Mouse (Mus musculus) kidney, adult 2 months (tissue): Measurements from ENCODE around the gene Casp6. TPM values are rescaled to one million over a fixed set of nuclear protein-coding genes. Genes with fewer than 3 reads are reported as not detected.
A peak's percentile ranks its signal among the peaks of the same experiment; 100 is the strongest.

ENCODE experiments used
- DNase-seq: peaks from one replicate; pipeline ENCODE4 v3.0.0; 2021
- H3K27ac ChIP-seq: fragments of 200-500 bp; 2 replicates; pipeline ENCODE4 v1.5.1; 2012; ENCODE audit warnings: low read depth, low read length, control low read depth, inconsistent platforms; ENCODE audit not compliant: insufficient read depth
- H3K27me3 ChIP-seq: fragments of 200-500 bp; replicated peaks from 2 replicates; pipeline ENCODE4 v1.6.1; 2012; ENCODE audit warnings: mild to moderate bottlenecking, moderate library complexity, low read length, inconsistent platforms; ENCODE audit not compliant: control insufficient read depth, insufficient read depth
- H3K36me3 ChIP-seq: fragments of 200-500 bp; 2 replicates; pipeline ENCODE4 v1.6.1; 2012; ENCODE audit warnings: mild to moderate bottlenecking, moderate library complexity, low read length, inconsistent platforms; ENCODE audit not compliant: control insufficient read depth, insufficient read depth
- H3K4me1 ChIP-seq: fragments of 200-500 bp; 2 replicates; pipeline ENCODE4 v1.6.1; 2011; ENCODE audit warnings: low read length; ENCODE audit not compliant: control insufficient read depth, insufficient read depth
- H3K4me3 ChIP-seq: fragments of 200-500 bp; 2 replicates; pipeline ENCODE4 v1.5.1; 2011; ENCODE audit warnings: mild to moderate bottlenecking, low read depth, low read length, control low read depth; ENCODE audit not compliant: insufficient read depth
- CTCF ChIP-seq: fragments of 200-500 bp; conservative IDR thresholded peaks from 2 replicates; pipeline ENCODE4 v1.5.1; 2011; ENCODE audit warnings: low read depth, mild to moderate bottlenecking, control low read depth, low read length, moderate library complexity, mixed read lengths; ENCODE audit not compliant: insufficient read depth, insufficient read length
- POLR2A ChIP-seq: fragments of 200-500 bp; IDR thresholded peaks from one replicate; pipeline ENCODE4 v1.6.1; 2011; ENCODE audit warnings: low read depth, low read length, control low read depth
- WGBS: fragments of 180-500 bp; shearing (Covaris S2); methylation state at CpG from one replicate; pipeline ENCODE4 v1.1.7; 2018; 5-methylcytosine and 5-hydroxymethylcytosine counted together
- polyA plus RNA-seq: library from polyadenylated mRNA; depleted of rRNA; stranded (reverse); fragments of >200 nt; gene quantifications from 2 replicates; pipeline ENCODE4 v1.2.3, GENCODE M21; 2012; rRNA removed

The Casp6 gene
- polyA plus RNA-seq, 1 experiment: 48.8 TPM

DNA sequence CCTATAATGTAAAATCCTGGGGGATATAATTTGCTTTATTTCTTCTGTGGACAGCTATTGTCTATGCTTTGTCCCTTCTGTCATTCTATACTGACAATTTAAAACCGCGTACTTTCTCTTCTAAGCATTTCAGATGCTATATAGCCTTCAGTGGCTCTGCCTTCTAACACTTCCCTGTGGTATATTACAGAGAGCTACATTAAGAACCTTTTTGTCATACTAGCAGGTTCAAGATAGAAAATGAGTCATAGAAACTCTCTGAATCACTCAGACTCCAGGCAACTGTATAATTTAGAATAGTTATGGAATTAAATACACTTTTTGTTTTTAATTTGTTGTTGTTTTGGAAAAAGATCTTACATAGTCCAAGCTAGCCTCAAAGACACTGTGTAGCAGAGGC, 39.6 kb downstream of the Casp6 start:
- Histone ChIP-seq H3K27ac (no peak overlapping the region), H3K36me3 (no peaks in the 10 kb centered on the region), H3K4me1 (no peaks in the 10 kb centered on the region), H3K4me3 (no peak overlapping the region), H3K27me3 (no peaks in the 10 kb centered on the region)
- TF ChIP-seq CTCF (no peak), POLR2A (no peak)
- WGBS: 93% methylated on average over 2 of the region's 2 CpGs
- no peak for DNase-seq

DNA sequence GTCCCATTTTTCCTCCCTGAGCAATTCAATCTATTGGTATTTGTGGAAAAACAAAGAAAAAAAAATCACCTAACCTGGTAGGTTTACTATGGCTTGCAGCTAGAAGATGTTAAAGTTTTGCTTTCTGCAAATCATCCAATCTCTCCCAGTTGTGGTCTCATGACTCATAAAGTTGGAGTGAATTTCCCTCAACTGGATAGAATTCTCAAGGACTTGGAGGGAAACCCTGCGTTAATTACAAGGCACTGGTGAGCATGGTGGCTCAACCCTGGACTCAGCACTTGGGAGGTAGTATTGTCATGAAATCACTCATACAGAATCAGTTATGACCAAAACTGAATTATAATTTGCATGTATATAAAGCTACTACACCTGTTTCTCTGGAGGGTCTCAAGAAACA, 40.1 kb downstream of the Casp6 start:
- TF ChIP-seq CTCF (no peak), POLR2A (no peak)
- Histone ChIP-seq H3K4me3 (no peak overlapping the region), H3K27me3 (no peaks in the 10 kb centered on the region), H3K27ac (no peak overlapping the region), H3K36me3 (no peaks in the 10 kb centered on the region), H3K4me1 (no peaks in the 10 kb centered on the region)
- 98% methylated on average over 1 of the region's 1 CpGs for WGBS
- DNase-seq: no peak

DNA sequence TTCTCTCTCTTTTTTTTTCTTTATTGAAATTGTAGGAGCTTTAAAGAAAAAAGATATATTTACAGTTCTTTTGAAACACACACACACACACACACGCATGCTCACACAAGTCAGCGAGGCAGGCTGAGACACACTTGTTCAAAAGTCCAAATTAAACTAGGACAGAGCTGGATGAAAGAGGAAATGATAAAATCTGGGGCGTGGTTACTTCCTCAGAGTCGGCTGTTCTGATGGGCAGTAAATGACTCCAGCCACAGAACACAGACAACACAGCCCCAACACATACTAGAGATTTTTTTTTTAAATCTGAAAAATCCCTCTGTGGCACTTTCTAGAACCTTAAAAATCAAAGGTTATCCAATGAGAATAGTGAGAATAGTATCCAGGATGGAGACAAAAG, 42.6 kb downstream of the Casp6 start:
- no peaks in the 10 kb centered on the region for H3K36me3 ChIP-seq
- 57% methylated on average over 4 of the region's 4 CpGs for WGBS
- H3K4me3 ChIP-seq: no peak overlapping the region
- no peak for TF ChIP-seq CTCF
- no peak for TF ChIP-seq POLR2A
- no peak for DNase-seq
- H3K27me3 ChIP-seq: no peaks in the 10 kb centered on the region
- no peak overlapping the region for H3K27ac ChIP-seq
- H3K4me1 ChIP-seq: no peaks in the 10 kb centered on the region

DNA sequence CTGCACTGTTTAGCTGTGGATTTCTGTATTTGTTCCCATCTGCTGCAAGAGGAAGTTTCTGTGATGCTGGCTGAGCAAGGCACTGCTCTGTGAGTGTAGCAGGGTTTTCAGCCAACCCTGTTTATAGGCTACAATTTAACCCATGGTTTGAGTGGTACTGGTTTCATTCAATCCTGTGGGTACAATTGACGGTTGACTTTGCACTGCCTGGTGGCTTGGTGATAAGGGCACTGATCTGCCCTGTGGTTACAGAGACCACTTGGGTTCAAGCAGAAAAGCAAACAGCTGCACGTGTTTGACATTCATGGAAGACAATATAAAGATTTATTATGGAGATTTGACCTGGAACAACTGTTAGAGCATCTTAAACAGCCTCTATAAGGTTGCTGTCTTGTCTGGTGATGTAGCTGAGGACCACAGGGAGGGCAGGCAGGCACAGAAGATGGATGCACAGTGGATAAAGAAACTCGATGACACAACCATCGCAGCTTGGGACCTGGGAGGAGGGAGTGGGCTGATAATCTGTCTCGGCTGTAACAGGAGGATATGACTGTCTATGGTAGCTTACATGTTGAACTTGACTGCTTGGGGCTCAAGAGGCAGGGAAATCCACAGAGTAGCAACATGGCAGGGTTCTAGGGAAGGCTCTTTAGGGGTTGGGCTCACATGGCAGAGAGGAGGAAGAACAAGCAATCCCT, 45.1 kb downstream of the Casp6 start:
- TF ChIP-seq CTCF: no peak
- no peak for TF ChIP-seq POLR2A
- WGBS: 47% methylated on average over 5 of the region's 5 CpGs
- Histone ChIP-seq H3K27me3 (no peaks in the 10 kb centered on the region), H3K27ac (no peak overlapping the region), H3K4me3 (no peak overlapping the region), H3K36me3 (no peaks in the 10 kb centered on the region), H3K4me1 (no peaks in the 10 kb centered on the region)
- no peak for DNase-seq

DNA sequence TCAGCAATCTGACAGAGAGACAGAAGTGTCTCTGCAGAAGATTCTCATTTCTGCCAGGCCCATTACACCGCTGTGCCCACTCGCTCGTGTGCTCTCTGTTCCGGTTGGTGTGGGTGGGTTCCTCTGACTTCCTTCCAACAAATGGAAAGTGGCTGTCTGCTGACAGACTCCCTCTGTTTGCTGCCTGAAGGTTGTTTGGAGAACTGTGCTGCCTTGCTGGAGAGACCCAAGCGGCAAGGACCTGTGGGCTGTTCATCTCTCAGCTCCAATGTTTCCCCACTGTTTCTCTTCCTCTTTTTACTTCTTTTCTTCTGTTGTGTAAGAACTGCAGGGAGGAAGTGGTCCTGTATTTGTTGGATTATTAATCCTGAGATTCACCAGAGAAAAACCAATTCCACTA, 47.1 kb downstream of the Casp6 start:
- Histone ChIP-seq H3K27ac (no peak overlapping the region), H3K4me3 (no peak overlapping the region), H3K4me1 (no peaks in the 10 kb centered on the region), H3K36me3 (no peaks in the 10 kb centered on the region), H3K27me3 (no peaks in the 10 kb centered on the region)
- 81% methylated on average over 5 of the region's 5 CpGs for WGBS
- TF ChIP-seq CTCF (no peak), POLR2A (no peak)
- DNase-seq: peak; percentile 25

DNA sequence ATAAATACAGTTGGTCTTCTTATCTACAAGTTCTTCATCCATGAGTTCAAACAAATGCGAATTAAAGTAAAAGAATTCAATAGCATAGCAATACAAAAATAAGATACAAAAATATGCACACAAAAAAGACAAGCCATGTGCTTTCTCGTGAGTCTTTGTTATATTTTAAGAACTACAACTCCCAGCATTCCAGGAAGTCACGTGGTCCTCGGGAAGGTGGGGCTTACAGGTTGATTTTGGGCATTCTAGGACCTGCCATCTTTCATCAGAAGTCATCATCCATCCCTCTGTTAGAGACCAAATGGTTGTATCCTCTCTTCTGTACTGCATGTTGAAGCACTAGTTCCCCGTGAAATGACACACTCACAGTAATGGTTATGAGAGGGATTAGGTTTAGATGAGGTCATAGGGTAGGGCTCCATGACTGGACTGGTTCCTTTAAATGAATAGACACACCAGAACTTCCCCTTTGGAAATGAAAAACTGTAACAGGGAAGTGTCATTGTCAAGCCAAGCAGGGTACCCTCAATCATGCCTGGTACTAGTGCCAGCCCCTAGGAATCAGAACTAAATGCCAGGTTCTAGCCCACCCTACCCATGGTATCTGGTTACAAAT, 48.0 kb downstream of the Casp6 start:
- Histone ChIP-seq H3K4me3 (no peak overlapping the region), H3K27ac (no peak overlapping the region), H3K36me3 (no peaks in the 10 kb centered on the region), H3K4me1 (no peaks in the 10 kb centered on the region), H3K27me3 (no peaks in the 10 kb centered on the region)
- no peak for DNase-seq
- WGBS: 86% methylated on average over 5 of the region's 5 CpGs
- TF ChIP-seq POLR2A: no peak
- no peak for TF ChIP-seq CTCF

GRCm38 (mm10) chr3:129953296-129953695, 52.1 kb downstream of the Casp6 start:
- WGBS: 93% methylated on average over 4 of the region's 4 CpGs
- no peak for DNase-seq
- Histone ChIP-seq H3K27me3 (no peaks in the 10 kb centered on the region), H3K27ac (no peak overlapping the region), H3K36me3 (no peaks in the 10 kb centered on the region), H3K4me3 (no peak overlapping the region), H3K4me1 (no peaks in the 10 kb centered on the region)
- TF ChIP-seq CTCF: no peak
- TF ChIP-seq POLR2A: no peak

DNA sequence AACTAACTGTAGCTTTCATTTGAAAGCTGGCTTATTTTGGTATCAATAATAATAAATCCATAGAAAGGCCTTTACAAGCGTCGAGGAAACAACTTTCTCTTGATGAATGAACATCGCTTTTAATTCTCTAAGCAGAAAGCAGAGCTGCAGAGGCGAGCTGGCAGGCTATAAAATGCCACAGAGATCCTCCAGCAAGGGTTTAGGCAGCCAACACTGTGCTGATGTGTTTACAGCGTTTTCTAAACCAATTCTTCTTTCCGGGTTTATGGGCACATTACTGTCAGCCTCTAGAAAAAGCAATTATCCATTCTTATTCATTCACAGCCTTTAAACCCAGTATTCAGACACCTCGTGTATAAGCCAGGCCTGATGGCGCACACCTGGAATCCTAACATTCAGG, 61.3 kb downstream of the Casp6 start:
- WGBS: 66% methylated on average over 8 of the region's 8 CpGs
- no peaks in the 10 kb centered on the region for H3K36me3 ChIP-seq
- no peak for DNase-seq

More for the DNA sequence above, 61.3 kb downstream of the Casp6 start:
- TF ChIP-seq POLR2A (no peak), CTCF (no peak)
- no peak overlapping the region for H3K4me3 ChIP-seq
- no peak overlapping the region for H3K27ac ChIP-seq
- no peaks in the 10 kb centered on the region for H3K27me3 ChIP-seq
- H3K4me1 ChIP-seq: no peaks in the 10 kb centered on the region

Other genes with a start within 250 kb of the Casp6 start
- 917 and 1,191 TPM in 2 replicates for gene Egf, start 146.1 kb upstream of the Casp6 start, polyA plus RNA-seq
- 0.16 and 0.33 TPM in 2 replicates for gene Lrit3, start 97.4 kb upstream of the Casp6 start, polyA plus RNA-seq
- gene Rrh, start 78.8 kb upstream of the Casp6 start, polyA plus RNA-seq: not detected in 2 replicates
- 16.0 and 28.6 TPM in 2 replicates for gene Gar1, start 70.0 kb upstream of the Casp6 start, polyA plus RNA-seq
- 10.3 and 11.2 TPM in 2 replicates for gene Cfi, start 65.5 kb upstream of the Casp6 start, polyA plus RNA-seq
- gene Pla2g12a, start 22.8 kb upstream of the Casp6 start, polyA plus RNA-seq: 46.6 and 55.2 TPM in 2 replicates
- gene Mcub, start 68.8 kb downstream of the Casp6 start, polyA plus RNA-seq: 1.7 and 3.1 TPM in 2 replicates
- 38.1 and 38.7 TPM in 2 replicates for gene Sec24b, start 160.1 kb downstream of the Casp6 start, polyA plus RNA-seq
- 0.06 and 0.08 TPM in 2 replicates for gene Col25a1, start 230.1 kb downstream of the Casp6 start, polyA plus RNA-seq